18 mouse cellular contexts compared by ENCODE assay signal in the genomic region with DNA sequence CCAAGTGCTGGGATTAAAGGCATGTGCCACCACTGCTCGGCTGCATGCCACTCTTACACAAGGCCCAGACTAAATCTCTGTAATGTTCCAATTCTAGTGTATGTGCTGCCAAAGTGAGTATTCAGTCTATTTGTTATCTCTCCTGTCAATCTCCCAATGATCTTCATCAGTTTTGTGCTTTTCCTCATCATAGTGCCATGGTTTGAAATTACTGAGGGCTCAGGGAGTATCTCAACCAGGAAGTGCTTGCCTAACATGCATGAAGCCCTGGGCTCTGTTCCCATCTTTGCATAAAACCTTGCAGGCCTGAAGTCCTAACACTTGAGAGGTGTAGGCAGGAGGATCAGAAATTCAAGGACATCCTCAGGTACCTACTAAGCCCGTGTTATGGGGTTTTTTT.
"Had no signal": no experiment of that assay in that cellular context is flagged by ENCODE, and none has a peak within 500 bp of the region (broad histone marks: within the 10 kb centered on the region; RNA-seq: fewer than 3 reads in every experiment).

No protein-coding gene starts in this region.

- H3K4me3 ChIP-seq: layer of hippocampus, adult 2 months; limb, embryonic 10.5 days; limb, embryonic 13.5 days; neural tube, embryonic 12.5 days; neural tube, embryonic 15.5 days; stomach, embryonic 15.5 days had no signal

- H3K9ac ChIP-seq: limb, embryonic 13.5 days; liver, embryonic 14.5 days; neural tube, embryonic 12.5 days; neural tube, embryonic 15.5 days; stomach, embryonic 15.5 days had no signal

- H3K36me3 ChIP-seq: limb, embryonic 13.5 days; neural tube, embryonic 12.5 days; neural tube, embryonic 15.5 days; stomach, embryonic 15.5 days had no signal

- H3K9me3 ChIP-seq: limb, embryonic 10.5 days; limb, embryonic 13.5 days; neural tube, embryonic 12.5 days; neural tube, embryonic 15.5 days; stomach, embryonic 15.5 days had no signal

- H3K4me2 ChIP-seq: limb, embryonic 13.5 days; midbrain, embryonic 11.5 days; neural tube, embryonic 12.5 days; neural tube, embryonic 15.5 days; stomach, embryonic 15.5 days had no signal

- DNase-seq: kidney, adult 2 months; kidney, postnatal 25 days; layer of hippocampus, adult 9-11 months; liver; lung, adult 2 months; midbrain, embryonic 14.5 days; right cerebral cortex, postnatal 25 days; thymus, postnatal 36 days had no signal

- H3K27me3 ChIP-seq: limb, embryonic 13.5 days; neural tube, embryonic 12.5 days; neural tube, embryonic 15.5 days; stomach, embryonic 15.5 days had no signal

- ATAC-seq: intestine, postnatal 0 days had no signal

- H3K27ac ChIP-seq: kidney, postnatal 0 days; layer of hippocampus, adult 2 months; limb, embryonic 10.5 days; limb, embryonic 13.5 days; liver, embryonic 14.5 days; neural tube, embryonic 12.5 days; neural tube, embryonic 15.5 days; stomach, embryonic 15.5 days had no signal
